Mouse (Mus musculus): ENCODE results near the gene Rnf212b. TPM values are rescaled to one million over a fixed set of nuclear protein-coding genes. Genes with fewer than 3 reads are reported as not detected.

Gene Rnf212b
- total RNA-seq, 1 experiment: 1.9 TPM

- no peaks in the 10 kb centered on the region for H3K9me3 ChIP-seq (ENCODE audit: control insufficient read depth, insufficient read depth, low read depth, low read length)
- peaks cover 0 to 2% of the 10 kb centered on the region in 2 experiments; a peak in 1 of 4 replicates for H3K4me1 ChIP-seq (ENCODE audit: control insufficient read depth in 2 of 2, insufficient read depth in 2 of 2, low read length in 2 of 2, poor library complexity in 1 of 2)
- in situ Hi-C loops (cut with MboI; ENCODE audit: low sequenced_read_pairs in 2 of 2, unreplicated experiment in 2 of 2): no loop called here
- H3K27ac ChIP-seq (ENCODE audit: insufficient read depth, low read depth, low read length, poor library complexity, severe bottlenecking): no peak overlapping the region
- H3K9ac ChIP-seq (ENCODE audit: insufficient read depth, low read depth, low read length, poor library complexity, severe bottlenecking): no peak overlapping the region
- no peaks in the 10 kb centered on the region for H3K36me3 ChIP-seq (ENCODE audit: control insufficient read depth, insufficient read depth, low read length, poor library complexity, severe bottlenecking)
- no peak for TF ChIP-seq ZNF384 (IDR thresholded peaks at IDR 0.05; ENCODE audit: low read depth, low read length)
- no peak for TF ChIP-seq HCFC1 (IDR thresholded peaks at IDR 0.05; ENCODE audit: borderline replicate concordance, insufficient read depth, low read length)
- TF ChIP-seq MAFK (IDR thresholded peaks at IDR 0.05; ENCODE audit: insufficient read depth, low read depth, low read length): no peak
- no peak for TF ChIP-seq CHD2 (IDR thresholded peaks at IDR 0.05; ENCODE audit: low read depth, low read length)
- no peak for TF ChIP-seq ZC3H11A (IDR thresholded peaks at IDR 0.05; ENCODE audit: borderline replicate concordance, low read depth, low read length)
- H3K4me3 ChIP-seq (ENCODE audit: insufficient read depth in 1 of 2, low read depth in 1 of 2, low read length in 2 of 2, poor library complexity in 1 of 2, severe bottlenecking in 1 of 2): no peak overlapping the region
- DNase-seq (ENCODE audit: low read depth, low spot score): peak; percentile 57
Observed at GRCm38 (mm10) chr14:54799686-54800085, 14.3 kb upstream of the Rnf212b start.

DNA sequence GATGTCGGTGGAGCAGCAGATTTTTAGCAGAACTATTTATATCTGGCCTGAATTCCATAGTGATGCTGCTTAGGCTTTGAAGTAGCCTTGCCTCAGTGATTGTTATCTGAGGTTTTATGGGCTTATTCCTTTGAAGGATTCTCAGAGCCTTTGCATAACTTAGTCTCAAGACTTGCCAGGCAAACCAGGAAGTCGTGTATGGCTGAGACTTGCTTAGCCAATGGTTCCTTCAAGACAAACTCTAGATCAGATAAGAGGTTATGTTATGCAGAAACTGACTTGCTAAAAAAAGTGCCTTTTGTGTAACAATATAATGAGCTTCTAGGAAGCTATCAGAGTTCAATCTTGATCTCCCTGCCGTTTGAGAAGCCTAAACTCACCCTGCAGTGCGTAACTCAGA lies 11.5 kb upstream of the Rnf212b start:
- Histone ChIP-seq H3K4me3 (ENCODE audit: insufficient read depth in 1 of 2, low read depth in 1 of 2, low read length in 2 of 2, poor library complexity in 1 of 2, severe bottlenecking in 1 of 2) (no peak overlapping the region), H3K4me1 (ENCODE audit: control insufficient read depth in 2 of 2, insufficient read depth in 2 of 2, low read length in 2 of 2, poor library complexity in 1 of 2) (no peaks in the 10 kb centered on the region), H3K9ac (ENCODE audit: insufficient read depth, low read depth, low read length, poor library complexity, severe bottlenecking) (no peak overlapping the region), H3K27ac (ENCODE audit: insufficient read depth, low read depth, low read length, poor library complexity, severe bottlenecking) (no peak overlapping the region), H3K36me3 (ENCODE audit: control insufficient read depth, insufficient read depth, low read length, poor library complexity, severe bottlenecking) (no peaks in the 10 kb centered on the region), H3K9me3 (ENCODE audit: control insufficient read depth, insufficient read depth, low read depth, low read length) (no peaks in the 10 kb centered on the region)
- in situ Hi-C loops (cut with MboI; ENCODE audit: low sequenced_read_pairs in 2 of 2, unreplicated experiment in 2 of 2): no loop called here
- no peak for TF ChIP-seq ZNF384 (IDR thresholded peaks at IDR 0.05; ENCODE audit: low read depth, low read length)
- no peak for DNase-seq (ENCODE audit: low read depth, low spot score)

- H3K9ac ChIP-seq (ENCODE audit: insufficient read depth, low read depth, low read length, poor library complexity, severe bottlenecking): no peak overlapping the region
- TF ChIP-seq ZC3H11A (IDR thresholded peaks at IDR 0.05; ENCODE audit: borderline replicate concordance, low read depth, low read length) (no peak), CHD2 (IDR thresholded peaks at IDR 0.05; ENCODE audit: low read depth, low read length) (no peak), ZNF384 (IDR thresholded peaks at IDR 0.05; ENCODE audit: low read depth, low read length) (no peak), HCFC1 (IDR thresholded peaks at IDR 0.05; ENCODE audit: borderline replicate concordance, insufficient read depth, low read length) (no peak), MAFK (IDR thresholded peaks at IDR 0.05; ENCODE audit: insufficient read depth, low read depth, low read length) (no peak)
- H3K4me3 ChIP-seq (ENCODE audit: insufficient read depth in 1 of 2, low read depth in 1 of 2, low read length in 2 of 2, poor library complexity in 1 of 2, severe bottlenecking in 1 of 2): no peak overlapping the region
- H3K36me3 ChIP-seq (ENCODE audit: control insufficient read depth, insufficient read depth, low read length, poor library complexity, severe bottlenecking): no peaks in the 10 kb centered on the region
- no peaks in the 10 kb centered on the region for H3K9me3 ChIP-seq (ENCODE audit: control insufficient read depth, insufficient read depth, low read depth, low read length)
- H3K27ac ChIP-seq (ENCODE audit: insufficient read depth, low read depth, low read length, poor library complexity, severe bottlenecking): no peak overlapping the region
- in situ Hi-C loops (cut with MboI; ENCODE audit: low sequenced_read_pairs in 2 of 2, unreplicated experiment in 2 of 2): no loop called here
- DNase-seq (ENCODE audit: low read depth, low spot score): no peak
- H3K4me1 ChIP-seq (ENCODE audit: control insufficient read depth in 2 of 2, insufficient read depth in 2 of 2, low read length in 2 of 2, poor library complexity in 1 of 2): no peaks in the 10 kb centered on the region
Observed at GRCm38 (mm10) chr14:54806124-54806523, 7.8 kb upstream of the Rnf212b start.

- in situ Hi-C loops (cut with MboI; ENCODE audit: low sequenced_read_pairs in 2 of 2, unreplicated experiment in 2 of 2): no loop called here
- no peaks in the 10 kb centered on the region for H3K4me1 ChIP-seq (ENCODE audit: control insufficient read depth in 2 of 2, insufficient read depth in 2 of 2, low read length in 2 of 2, poor library complexity in 1 of 2)
- no peak for DNase-seq (ENCODE audit: low read depth, low spot score)
- H3K9me3 ChIP-seq (ENCODE audit: control insufficient read depth, insufficient read depth, low read depth, low read length): no peaks in the 10 kb centered on the region
- H3K36me3 ChIP-seq (ENCODE audit: control insufficient read depth, insufficient read depth, low read length, poor library complexity, severe bottlenecking): no peaks in the 10 kb centered on the region
- no peak overlapping the region for H3K27ac ChIP-seq (ENCODE audit: insufficient read depth, low read depth, low read length, poor library complexity, severe bottlenecking)
- no peak overlapping the region for H3K9ac ChIP-seq (ENCODE audit: insufficient read depth, low read depth, low read length, poor library complexity, severe bottlenecking)
- TF ChIP-seq MAFK (IDR thresholded peaks at IDR 0.05; ENCODE audit: insufficient read depth, low read depth, low read length): no peak
- no peak for TF ChIP-seq CHD2 (IDR thresholded peaks at IDR 0.05; ENCODE audit: low read depth, low read length)
- no peak for TF ChIP-seq HCFC1 (IDR thresholded peaks at IDR 0.05; ENCODE audit: borderline replicate concordance, insufficient read depth, low read length)
- no peak overlapping the region for H3K4me3 ChIP-seq (ENCODE audit: insufficient read depth in 1 of 2, low read depth in 1 of 2, low read length in 2 of 2, poor library complexity in 1 of 2, severe bottlenecking in 1 of 2)
Observed at GRCm38 (mm10) chr14:54808718-54809667, 4.9 kb upstream of the Rnf212b start.

DNA sequence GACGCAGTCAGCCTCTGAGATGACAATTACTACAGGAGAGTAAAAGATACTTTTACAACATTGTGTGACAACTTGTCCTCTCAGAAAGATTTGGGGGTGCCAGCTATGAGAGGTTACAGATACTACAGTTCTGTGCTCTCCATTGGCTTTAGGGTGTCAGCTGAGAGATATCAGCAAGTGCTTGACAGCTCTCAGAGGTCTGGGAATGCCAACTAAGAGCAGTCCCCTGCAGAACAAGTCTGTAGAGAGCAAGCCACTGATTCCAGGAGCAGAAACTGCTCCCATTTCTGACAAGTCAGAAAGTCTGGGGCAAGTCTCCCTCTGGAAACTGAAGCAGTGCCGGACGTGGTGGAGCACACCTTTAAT lies 4.3 kb upstream of the Rnf212b start:
- DNase-seq (ENCODE audit: low read depth, low spot score): no peak
- Histone ChIP-seq H3K4me1 (ENCODE audit: control insufficient read depth in 2 of 2, insufficient read depth in 2 of 2, low read length in 2 of 2, poor library complexity in 1 of 2) (no peaks in the 10 kb centered on the region), H3K4me3 (ENCODE audit: insufficient read depth in 1 of 2, low read depth in 1 of 2, low read length in 2 of 2, poor library complexity in 1 of 2, severe bottlenecking in 1 of 2) (no peak overlapping the region), H3K27ac (ENCODE audit: insufficient read depth, low read depth, low read length, poor library complexity, severe bottlenecking) (no peak overlapping the region), H3K9ac (ENCODE audit: insufficient read depth, low read depth, low read length, poor library complexity, severe bottlenecking) (no peak overlapping the region), H3K36me3 (ENCODE audit: control insufficient read depth, insufficient read depth, low read length, poor library complexity, severe bottlenecking) (no peaks in the 10 kb centered on the region), H3K9me3 (ENCODE audit: control insufficient read depth, insufficient read depth, low read depth, low read length) (no peaks in the 10 kb centered on the region)
- TF ChIP-seq ZC3H11A (IDR thresholded peaks at IDR 0.05; ENCODE audit: borderline replicate concordance, low read depth, low read length) (no peak), HCFC1 (IDR thresholded peaks at IDR 0.05; ENCODE audit: borderline replicate concordance, insufficient read depth, low read length) (no peak), CHD2 (IDR thresholded peaks at IDR 0.05; ENCODE audit: low read depth, low read length) (no peak), MAFK (IDR thresholded peaks at IDR 0.05; ENCODE audit: insufficient read depth, low read depth, low read length) (no peak), ZNF384 (IDR thresholded peaks at IDR 0.05; ENCODE audit: low read depth, low read length) (no peak)
- in situ Hi-C loops (cut with MboI; ENCODE audit: low sequenced_read_pairs in 2 of 2, unreplicated experiment in 2 of 2): no loop called here

Measured in ES-E14 (cell line).